Mouse (Mus musculus) neural tube, embryonic 12.5 days (tissue): ENCODE data around the gene Sipa1l1. TPM values are rescaled to one million over a fixed set of nuclear protein-coding genes. Genes with fewer than 3 reads are reported as not detected.

Experiments used
- ATAC-seq: fragments of 200-750 bp; cut with Nextera tagmentation; 2 replicates; pipeline ENCODE4 v1.8.0; 2017; ENCODE audit warnings: low read depth, mild to moderate bottlenecking, moderate TSS enrichment, moderate library complexity; ENCODE audit not compliant: low FRiP score
- H3K27ac ChIP-seq: fragments of 300-500 bp; sonication (generic); 2 replicates; pipeline ENCODE4 v1.5.1; 2016
- H3K27me3 ChIP-seq: fragments of 300-500 bp; sonication (generic); replicated peaks from 2 replicates; pipeline ENCODE4 v1.6.1; 2016; ENCODE audit warnings: mild to moderate bottlenecking
- H3K36me3 ChIP-seq: fragments of 300-500 bp; sonication (generic); 2 replicates; pipeline ENCODE4 v1.6.1; 2016; ENCODE audit warnings: mild to moderate bottlenecking
- H3K4me1 ChIP-seq: fragments of 300-500 bp; sonication (generic); 2 replicates; pipeline ENCODE4 v1.6.1; 2016
- H3K4me2 ChIP-seq: fragments of 300-500 bp; sonication (generic); replicated peaks from 2 replicates; pipeline ENCODE4 v1.6.1; 2016; ENCODE audit warnings: mild to moderate bottlenecking
- H3K4me3 ChIP-seq: fragments of 300-500 bp; sonication (generic); 2 replicates; pipeline ENCODE4 v1.5.1; 2016
- H3K9ac ChIP-seq: fragments of 300-500 bp; sonication (generic); 2 replicates; pipeline ENCODE4 v1.6.1; 2016; ENCODE audit warnings: mild to moderate bottlenecking
- H3K9me3 ChIP-seq: fragments of 300-500 bp; sonication (generic); 2 replicates; pipeline ENCODE4 v1.6.1; 2016; ENCODE audit warnings: mild to moderate bottlenecking
- WGBS: fragments of 180-500 bp; shearing (Covaris S2); methylation state at CpG from one replicate; pipeline ENCODE4 v1.1.7; 2016; 5-methylcytosine and 5-hydroxymethylcytosine counted together
- polyA plus RNA-seq: library from polyadenylated mRNA; unstranded; fragments of >200 nt; fragmentation: Nextera tagmentation; extraction: Ambion mirVana; gene quantifications from 2 replicates; pipeline ENCODE4 v1.2.1, GENCODE M21; 2016

Sipa1l1 gene
- polyA plus RNA-seq, 1 experiment from 2014 or later = 17.4 TPM

GRCm38 (mm10) chr12:82294906-82295887 is 126.1 kb downstream of the Sipa1l1 start:
- Histone ChIP-seq H3K9ac (no peak overlapping the region), H3K4me2 (no peak overlapping the region), H3K27ac (no peak overlapping the region), H3K27me3 (no peaks in the 10 kb centered on the region), H3K36me3 (no peaks in the 10 kb centered on the region), H3K4me3 (no peak overlapping the region), H3K4me1 (no peaks in the 10 kb centered on the region), H3K9me3 (no peaks in the 10 kb centered on the region)
- ATAC-seq = no peak
- WGBS = 71% methylated on average over 10 of the region's 10 CpGs

DNA sequence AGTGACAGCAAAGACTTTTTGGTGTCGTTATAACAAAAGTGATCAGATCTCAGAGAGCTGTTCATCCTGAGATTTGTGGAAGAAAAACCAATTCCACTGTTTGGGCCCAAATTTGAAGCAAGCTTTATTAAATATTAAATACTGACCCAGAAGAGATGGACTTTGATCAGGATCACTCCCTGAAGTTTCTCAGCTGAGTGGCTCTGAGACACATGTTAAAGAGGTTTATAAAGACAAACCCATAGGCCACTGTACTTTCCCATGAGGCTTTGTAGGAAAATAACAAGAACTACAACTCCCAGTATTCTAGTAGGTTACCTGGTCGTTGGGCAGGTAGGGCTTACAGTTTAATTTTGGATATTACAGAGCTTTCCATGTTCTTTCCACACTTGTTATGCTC is 127.2 kb downstream of the Sipa1l1 start:
- Histone ChIP-seq H3K9ac (no peak overlapping the region), H3K4me1 (no peaks in the 10 kb centered on the region), H3K27me3 (no peaks in the 10 kb centered on the region), H3K36me3 (no peaks in the 10 kb centered on the region), H3K4me2 (no peak overlapping the region), H3K4me3 (no peak overlapping the region), H3K9me3 (no peaks in the 10 kb centered on the region), H3K27ac (no peak overlapping the region)
- ATAC-seq = no peak
- WGBS = 91% methylated on average over 2 of the region's 2 CpGs

- no peak for ATAC-seq
- WGBS = 83% methylated on average over 6 of the region's 6 CpGs
- H3K36me3 ChIP-seq = no peaks in the 10 kb centered on the region
Observed at GRCm38 (mm10) chr12:82297196-82297595, 128.1 kb downstream of the Sipa1l1 start.

GRCm38 (mm10) chr12:82298662-82299460 is 129.7 kb downstream of the Sipa1l1 start:
- no peak overlapping the region for H3K27ac ChIP-seq
- no peaks in the 10 kb centered on the region for H3K4me1 ChIP-seq
- no peak overlapping the region for H3K9ac ChIP-seq
- WGBS = 87% methylated on average over 9 of the region's 9 CpGs
- H3K36me3 ChIP-seq = no peaks in the 10 kb centered on the region
- H3K27me3 ChIP-seq = no peaks in the 10 kb centered on the region
- ATAC-seq = no peak
- H3K4me3 ChIP-seq = no peak overlapping the region
- no peaks in the 10 kb centered on the region for H3K9me3 ChIP-seq
- H3K4me2 ChIP-seq = no peak overlapping the region

More at GRCm38 (mm10) chr12:82297196-82297595, 128.1 kb downstream of the Sipa1l1 start:
- Histone ChIP-seq H3K4me1 (no peaks in the 10 kb centered on the region), H3K27ac (no peak overlapping the region), H3K9ac (no peak overlapping the region), H3K4me3 (no peak overlapping the region), H3K4me2 (no peak overlapping the region), H3K27me3 (no peaks in the 10 kb centered on the region), H3K9me3 (no peaks in the 10 kb centered on the region)

DNA sequence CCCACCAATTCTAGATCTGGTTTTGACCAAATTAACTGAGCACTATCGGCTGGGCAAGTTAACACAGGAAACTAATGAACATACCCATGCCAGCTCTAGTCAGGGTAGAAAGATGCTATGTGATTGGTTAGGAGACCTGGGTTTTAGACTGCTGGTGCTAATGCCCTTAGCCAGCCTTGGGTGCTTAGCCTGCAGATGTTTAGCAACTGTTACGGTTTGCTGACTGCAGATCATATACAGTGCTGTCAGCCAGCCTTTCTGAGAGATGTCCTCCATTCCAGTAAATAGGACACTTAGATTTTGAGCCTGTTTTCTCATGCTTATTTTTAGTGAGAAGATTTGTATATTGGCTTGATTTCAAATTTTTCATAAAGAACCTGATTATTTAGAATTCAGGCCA is 135.0 kb downstream of the Sipa1l1 start:
- Histone ChIP-seq H3K4me1 (no peaks in the 10 kb centered on the region), H3K4me3 (no peak overlapping the region), H3K36me3 (no peaks in the 10 kb centered on the region), H3K27me3 (no peaks in the 10 kb centered on the region), H3K27ac (no peak overlapping the region), H3K9ac (no peak overlapping the region), H3K4me2 (no peak overlapping the region), H3K9me3 (no peaks in the 10 kb centered on the region)
- 87% methylated on average over 2 of the region's 2 CpGs for WGBS
- no peak for ATAC-seq

DNA sequence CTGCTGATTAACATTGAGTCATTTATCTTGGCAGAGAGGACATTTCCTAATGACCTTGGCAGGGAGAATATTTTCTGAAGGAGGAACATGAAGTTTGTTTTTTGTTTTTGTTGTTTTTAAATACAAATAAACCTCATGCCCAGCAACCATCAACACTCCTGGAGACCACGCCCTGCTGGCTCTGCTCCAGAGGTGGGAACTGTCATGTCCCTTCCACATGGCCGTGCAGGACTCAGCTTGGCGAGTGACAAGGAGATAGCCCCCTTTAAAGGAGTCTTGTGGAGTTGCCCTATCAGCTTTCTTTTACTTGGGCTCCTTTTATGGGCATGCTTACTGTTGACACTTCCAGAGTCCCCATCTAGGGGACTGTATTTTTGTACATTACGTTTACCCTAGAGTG is 136.9 kb downstream of the Sipa1l1 start:
- Histone ChIP-seq H3K4me3 (no peak overlapping the region), H3K4me1 (no peaks in the 10 kb centered on the region), H3K9me3 (no peaks in the 10 kb centered on the region), H3K27ac (no peak overlapping the region), H3K27me3 (no peaks in the 10 kb centered on the region), H3K36me3 (no peaks in the 10 kb centered on the region), H3K9ac (no peak overlapping the region), H3K4me2 (no peak overlapping the region)
- 87% methylated on average over 4 of the region's 4 CpGs for WGBS
- no peak for ATAC-seq

DNA sequence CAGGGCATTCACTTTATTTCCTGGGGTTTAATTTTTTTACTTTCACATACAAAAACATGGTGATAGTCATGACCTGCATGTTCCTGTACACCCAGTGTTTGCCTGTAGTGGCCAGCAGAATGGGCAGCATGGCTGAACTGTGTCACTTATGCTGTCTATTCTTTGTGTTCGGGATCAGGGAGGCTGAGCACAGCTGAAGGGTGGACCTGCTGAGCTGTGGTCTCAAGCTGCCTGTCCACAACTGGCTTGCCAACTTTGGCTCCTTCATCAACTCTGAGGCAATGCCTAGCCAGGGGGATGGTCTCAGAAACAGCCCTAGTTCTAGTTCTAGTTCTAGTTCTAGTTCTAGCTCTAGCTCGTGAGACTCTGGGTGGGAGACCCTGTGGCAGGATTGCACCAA is 142.5 kb downstream of the Sipa1l1 start:
- no peak for ATAC-seq
- H3K4me2 ChIP-seq = no peak overlapping the region
- H3K4me1 ChIP-seq = no peaks in the 10 kb centered on the region
- H3K4me3 ChIP-seq = no peak overlapping the region
- H3K9ac ChIP-seq = no peak overlapping the region
- H3K9me3 ChIP-seq = no peaks in the 10 kb centered on the region
- WGBS = 90% methylated on average over 2 of the region's 2 CpGs
- H3K27me3 ChIP-seq = no peaks in the 10 kb centered on the region
- H3K27ac ChIP-seq = no peak overlapping the region
- H3K36me3 ChIP-seq = no peaks in the 10 kb centered on the region

GRCm38 (mm10) chr12:82312091-82312820 is 143.1 kb downstream of the Sipa1l1 start:
- no peak overlapping the region for H3K4me2 ChIP-seq
- H3K9ac ChIP-seq = no peak overlapping the region
- 76% methylated on average over 17 of the region's 17 CpGs for WGBS
- H3K4me3 ChIP-seq = no peak overlapping the region
- no peaks in the 10 kb centered on the region for H3K9me3 ChIP-seq
- ATAC-seq = no peak
- H3K4me1 ChIP-seq = no peaks in the 10 kb centered on the region
- no peaks in the 10 kb centered on the region for H3K27me3 ChIP-seq
- no peaks in the 10 kb centered on the region for H3K36me3 ChIP-seq
- no peak overlapping the region for H3K27ac ChIP-seq

- 91% methylated on average over 3 of the region's 3 CpGs for WGBS
- H3K27ac ChIP-seq = no peak overlapping the region
- ATAC-seq = no peak
- H3K4me1 ChIP-seq = no peaks in the 10 kb centered on the region
- no peaks in the 10 kb centered on the region for H3K36me3 ChIP-seq
- no peaks in the 10 kb centered on the region for H3K9me3 ChIP-seq
- H3K4me2 ChIP-seq = no peak overlapping the region
- H3K9ac ChIP-seq = no peak overlapping the region
- H3K4me3 ChIP-seq = no peak overlapping the region
- no peaks in the 10 kb centered on the region for H3K27me3 ChIP-seq
Observed at GRCm38 (mm10) chr12:82313091-82313490, 144.0 kb downstream of the Sipa1l1 start.

GRCm38 (mm10) chr12:82319436-82320131 is 150.5 kb downstream of the Sipa1l1 start:
- Histone ChIP-seq H3K4me2 (no peak overlapping the region), H3K36me3 (no peaks in the 10 kb centered on the region), H3K9me3 (no peaks in the 10 kb centered on the region), H3K27me3 (no peaks in the 10 kb centered on the region), H3K4me1 (no peaks in the 10 kb centered on the region), H3K9ac (no peak overlapping the region), H3K27ac (no peak overlapping the region), H3K4me3 (no peak overlapping the region)
- no peak for ATAC-seq
- 81% methylated on average over 7 of the region's 7 CpGs for WGBS

GRCm38 (mm10) chr12:82320204-82320603 is 151.1 kb downstream of the Sipa1l1 start:
- Histone ChIP-seq H3K4me3 (no peak overlapping the region), H3K36me3 (no peaks in the 10 kb centered on the region), H3K9ac (no peak overlapping the region), H3K4me1 (no peaks in the 10 kb centered on the region), H3K27me3 (no peaks in the 10 kb centered on the region), H3K27ac (no peak overlapping the region), H3K9me3 (no peaks in the 10 kb centered on the region), H3K4me2 (no peak overlapping the region)
- 56% methylated on average over 3 of the region's 3 CpGs for WGBS
- ATAC-seq = no peak
